Comparison of ENCODE assay signal across 9 mouse cellular contexts in genomic region chr17:24530361-24531050, GRCm38 (mm10). TPM values are rescaled to one million over a fixed set of nuclear protein-coding genes. Genes with fewer than 3 reads are reported as not detected.
DNase-seq lines count a peak whose midpoint lies in the region; ATAC-seq and TF ChIP-seq lines count a peak whose summit lies in the region.
"Had no signal": no experiment of that assay in that cellular context is flagged by ENCODE, and none has a peak within 500 bp of the region (broad histone marks: within the 10 kb centered on the region; RNA-seq: fewer than 3 reads in every experiment).

No protein-coding gene starts in this region.

- H3K4me2 ChIP-seq in lung, embryonic 14.5 days: peak overlapping the region; percentile 89
- peak overlapping the region; percentile 97 for H3K4me2 ChIP-seq in intestine, embryonic 14.5 days (ENCODE audit: low read length)
- H3K4me2 ChIP-seq in neural tube, embryonic 13.5 days: peak overlapping the region; percentile 65

- H3K27ac ChIP-seq in lung, embryonic 14.5 days (ENCODE audit: low read depth): no peak overlapping the region; the same call in 1 of the 2 replicates
- no peak overlapping the region for H3K27ac ChIP-seq in intestine, embryonic 14.5 days (ENCODE audit: low read depth)
- 0 out of 2 replicates have a peak overlapping the region, but pooled peaks have one; percentile 86 for H3K27ac ChIP-seq in neural tube, embryonic 13.5 days (replicated peaks)

- no peak for TF ChIP-seq POLR2A in lung, adult 2 months (IDR thresholded peaks at IDR 0.05; ENCODE audit: borderline replicate concordance, extremely low read depth, low read depth, low read length)

- ATAC-seq in lung, embryonic 14.5 days (ENCODE audit: insufficient read depth): no peak
- ATAC-seq in intestine, embryonic 14.5 days (replicated peaks; ENCODE audit: low FRiP score, low TSS enrichment, low read depth): no peak
- no peak for ATAC-seq in neural tube, embryonic 13.5 days (ENCODE audit: low read depth)
- ATAC-seq in frontal cortex, adult (ENCODE audit: low TSS enrichment): no peak
- no peak for ATAC-seq in monocyte, adult 5-6 weeks (replicated peaks; ENCODE audit: insufficient number of reproducible peaks, low FRiP score, low TSS enrichment, poor library complexity, severe bottlenecking)

- WGBS in lung, embryonic 14.5 days: 32% methylated on average over 8 of the region's 8 CpGs
- WGBS in lung, adult 2 months: 59% methylated on average over 8 of the region's 8 CpGs
- 36% methylated on average over 8 of the region's 8 CpGs for WGBS in intestine, embryonic 14.5 days
- 26% methylated on average over 8 of the region's 8 CpGs for WGBS in neural tube, embryonic 13.5 days

- H3K36me3 ChIP-seq in lung, embryonic 14.5 days (ENCODE audit: insufficient read depth): peaks cover 26% of the 10 kb centered on the region
- H3K36me3 ChIP-seq in intestine, embryonic 14.5 days (ENCODE audit: control insufficient read depth, insufficient read depth, low read length): peaks cover 28% of the 10 kb centered on the region
- H3K36me3 ChIP-seq in neural tube, embryonic 13.5 days: 0 out of 2 replicates have a peak, but pooled peaks cover 16% of the 10 kb centered on the region

- peak overlapping the region; percentile 75 for H3K4me3 ChIP-seq in lung, embryonic 14.5 days (ENCODE audit: low read depth, low read length)
- no peak overlapping the region for H3K4me3 ChIP-seq in lung, adult 2 months (replicated peaks; ENCODE audit: extremely low read depth, low read depth, low read length)
- H3K4me3 ChIP-seq in intestine, embryonic 14.5 days (ENCODE audit: low read depth, low read length): peak overlapping the region; percentile 87; the same call in 1 of the 2 replicates
- peak overlapping the region; percentile 52; the same call in 1 of the 2 replicates for H3K4me3 ChIP-seq in neural tube, embryonic 13.5 days

- DNase-seq in lung, embryonic 14.5 days: peak; percentile 46
- no peak for DNase-seq in lung, adult 2 months
- DNase-seq in embryo, embryonic 9.5 days (ENCODE audit: extremely low spot score): peak; percentile 43
- no peak for DNase-seq in intestine, embryonic 14.5 days (ENCODE audit: low spot score)
- DNase-seq in adrenal gland, postnatal 10 days: no peak
- DNase-seq: kidney, postnatal 14 days had no signal

- peaks cover 16% of the 10 kb centered on the region for H3K4me1 ChIP-seq in lung, embryonic 14.5 days (ENCODE audit: insufficient read depth)
- peaks cover 13% of the 10 kb centered on the region for H3K4me1 ChIP-seq in lung, adult 2 months (ENCODE audit: control insufficient read depth, insufficient read depth, low read length)
- peaks cover 38% of the 10 kb centered on the region for H3K4me1 ChIP-seq in intestine, embryonic 14.5 days (replicated peaks; ENCODE audit: control insufficient read depth, insufficient read depth, low read length)
- H3K4me1 ChIP-seq in neural tube, embryonic 13.5 days (replicated peaks): peaks cover 64% of the 10 kb centered on the region

- H3K27me3 ChIP-seq in lung, embryonic 14.5 days (ENCODE audit: insufficient read depth, low read length): no peaks in the 10 kb centered on the region
- no peaks in the 10 kb centered on the region for H3K27me3 ChIP-seq in intestine, embryonic 14.5 days (replicated peaks; ENCODE audit: control insufficient read depth, insufficient read depth, low read length)
- no peaks in the 10 kb centered on the region for H3K27me3 ChIP-seq in neural tube, embryonic 13.5 days

- H3K9me3 ChIP-seq in lung, embryonic 14.5 days (ENCODE audit: low read depth, low read length): no peaks in the 10 kb centered on the region
- H3K9me3 ChIP-seq in intestine, embryonic 14.5 days (ENCODE audit: control insufficient read depth, low read length): no peaks in the 10 kb centered on the region
- no peaks in the 10 kb centered on the region for H3K9me3 ChIP-seq in neural tube, embryonic 13.5 days

- TF ChIP-seq CTCF in lung, embryonic 14.5 days (IDR thresholded peaks at IDR 0.05; ENCODE audit: low read depth): peak; percentile 50
- TF ChIP-seq CTCF in lung, adult 2 months (IDR thresholded peaks at IDR 0.05; ENCODE audit: insufficient read depth, low read length): no peak

- peak overlapping the region; percentile 80 for H3K9ac ChIP-seq in lung, embryonic 14.5 days
- peak overlapping the region; percentile 93 for H3K9ac ChIP-seq in intestine, embryonic 14.5 days (ENCODE audit: low read length)
- H3K9ac ChIP-seq in neural tube, embryonic 13.5 days: peak overlapping the region; percentile 76

RNA-seq across cellular contexts. Expression of gene Traf7, which starts 2.8 kb away (rescaled TPM):
- 103 and 106 TPM in 2 replicates for polyA plus RNA-seq in lung, embryonic 14.5 days (2014; fragmentation: Nextera tagmentation; extraction: Ambion mirVana)
- polyA plus RNA-seq in lung, adult 2 months (2012; rRNA removed): 237 and 263 TPM in 2 replicates
- polyA plus RNA-seq in intestine, embryonic 14.5 days (2014; fragmentation: Nextera tagmentation; extraction: Ambion mirVana): 97.3 and 104 TPM in 2 replicates
- polyA plus RNA-seq in neural tube, embryonic 13.5 days (2015; fragmentation: Nextera tagmentation; extraction: Ambion mirVana): 70.1 and 82.9 TPM in 2 replicates
- 83.2 to 132 TPM (median 118 TPM) in 3 replicates for total RNA-seq in monocyte, adult 5-6 weeks (2017)
- total RNA-seq in adrenal gland, postnatal 10 days (2021): 100 to 1,000 TPM in 1 of 2 experiments, 10 to 100 TPM in 1; 83.5 to 104 TPM

RNA-seq across cellular contexts. Expression of gene Rab26, which starts 3.5 kb away (rescaled TPM):
- 2.8 and 3.1 TPM in 2 replicates for polyA plus RNA-seq in lung, embryonic 14.5 days (2014; fragmentation: Nextera tagmentation; extraction: Ambion mirVana)
- 1.1 and 1.2 TPM in 2 replicates for polyA plus RNA-seq in lung, adult 2 months (2012; rRNA removed)
- 2.6 and 5.7 TPM in 2 replicates for polyA plus RNA-seq in intestine, embryonic 14.5 days (2014; fragmentation: Nextera tagmentation; extraction: Ambion mirVana)
- 1.5 and 1.6 TPM in 2 replicates for polyA plus RNA-seq in neural tube, embryonic 13.5 days (2015; fragmentation: Nextera tagmentation; extraction: Ambion mirVana)
- 0.39 TPM in 1 of 3 replicates, not detected in the others for total RNA-seq in monocyte, adult 5-6 weeks (2017)
- total RNA-seq in adrenal gland, postnatal 10 days (2021): 1 to 10 TPM; 1.2 to 1.5 TPM

RNA-seq across cellular contexts. Expression of gene Pkd1, which starts 19.1 kb away (rescaled TPM):
- polyA plus RNA-seq in lung, embryonic 14.5 days (2014; fragmentation: Nextera tagmentation; extraction: Ambion mirVana): 27.6 and 34.0 TPM in 2 replicates
- 136 and 146 TPM in 2 replicates for polyA plus RNA-seq in lung, adult 2 months (2012; rRNA removed)
- 26.8 and 28.4 TPM in 2 replicates for polyA plus RNA-seq in intestine, embryonic 14.5 days (2014; fragmentation: Nextera tagmentation; extraction: Ambion mirVana)
- 20.1 and 22.9 TPM in 2 replicates for polyA plus RNA-seq in neural tube, embryonic 13.5 days (2015; fragmentation: Nextera tagmentation; extraction: Ambion mirVana)
- 9.1 to 15.7 TPM (median 11.9 TPM) in 3 replicates for total RNA-seq in monocyte, adult 5-6 weeks (2017)
- total RNA-seq in adrenal gland, postnatal 10 days (2021): 10 to 100 TPM; 40.2 to 51.0 TPM

RNA-seq across cellular contexts. Expression of gene Caskin1, which starts 42.1 kb away (rescaled TPM):
- 0.93 and 1.1 TPM in 2 replicates for polyA plus RNA-seq in lung, embryonic 14.5 days (2014; fragmentation: Nextera tagmentation; extraction: Ambion mirVana)
- 1.7 and 2.1 TPM in 2 replicates for polyA plus RNA-seq in lung, adult 2 months (2012; rRNA removed)
- polyA plus RNA-seq in intestine, embryonic 14.5 days (2014; fragmentation: Nextera tagmentation; extraction: Ambion mirVana): 2.1 and 2.8 TPM in 2 replicates
- 35.0 and 35.3 TPM in 2 replicates for polyA plus RNA-seq in neural tube, embryonic 13.5 days (2015; fragmentation: Nextera tagmentation; extraction: Ambion mirVana)
- total RNA-seq in monocyte, adult 5-6 weeks (2017): not detected in 3 replicates
- total RNA-seq in adrenal gland, postnatal 10 days (2021): 10 to 100 TPM; 11.1 to 26.5 TPM

RNA-seq across cellular contexts. Expression of gene Mlst8, which starts 51.6 kb away (rescaled TPM):
- polyA plus RNA-seq in lung, embryonic 14.5 days (2014; fragmentation: Nextera tagmentation; extraction: Ambion mirVana): 23.8 and 30.2 TPM in 2 replicates
- polyA plus RNA-seq in lung, adult 2 months (2012; rRNA removed): 27.5 and 43.2 TPM in 2 replicates
- 32.3 and 32.7 TPM in 2 replicates for polyA plus RNA-seq in intestine, embryonic 14.5 days (2014; fragmentation: Nextera tagmentation; extraction: Ambion mirVana)
- polyA plus RNA-seq in neural tube, embryonic 13.5 days (2015; fragmentation: Nextera tagmentation; extraction: Ambion mirVana): 35.7 and 36.2 TPM in 2 replicates
- total RNA-seq in monocyte, adult 5-6 weeks (2017): 8.4 to 19.3 TPM (median 11.2 TPM) in 3 replicates
- total RNA-seq in adrenal gland, postnatal 10 days (2021): 10 to 100 TPM; 20.3 to 23.9 TPM

Comparison
In these comparisons a context has a peak if more than half of its experiments do, and no peak if none do; other contexts are left out.
1. DNase-seq: peak in lung, embryonic 14.5 days (single experiment) and embryo, embryonic 9.5 days (single experiment); none in lung, adult 2 months (single experiment), intestine, embryonic 14.5 days (single experiment) and adrenal gland, postnatal 10 days (single experiment).
2. Peak in every context shown above with its lines, with median percentiles within 50 percentile points of each other: H3K4me2 ChIP-seq and H3K9ac ChIP-seq.